Mouse (Mus musculus): ENCODE data around the gene Intu. TPM values are rescaled to one million over a fixed set of nuclear protein-coding genes. Genes with fewer than 3 reads are reported as not detected.

The Intu gene
- polyA plus RNA-seq, 1 experiment from 2014 or later, result 0.60 TPM

GRCm38 (mm10) chr3:40519555-40519954 lies 11.5 kb upstream of the Intu start:
- no peak for DNase-seq
- no peak overlapping the region for H3K4me2 ChIP-seq (ENCODE audit: low read depth, low read length)
- 69% methylated on average over 3 of the region's 3 CpGs for WGBS (ENCODE audit: insufficient replicate concordance)
- no peaks in the 10 kb centered on the region for H3K27me3 ChIP-seq (ENCODE audit: insufficient read depth, low read length)
- H3K27ac ChIP-seq (ENCODE audit: low read depth), result no peak overlapping the region
- TF ChIP-seq EP300 (IDR thresholded peaks at IDR 0.05; ENCODE audit: low read depth), result no peak
- no peak for TF ChIP-seq CTCF (IDR thresholded peaks at IDR 0.05; ENCODE audit: low read depth)
- H3K9ac ChIP-seq (replicated peaks), result no peak overlapping the region
- H3K36me3 ChIP-seq (replicated peaks; ENCODE audit: insufficient read depth, low read length), result no peaks in the 10 kb centered on the region
- H3K4me1 ChIP-seq (ENCODE audit: insufficient read depth), result no peaks in the 10 kb centered on the region
- ATAC-seq, result no peak
- no peak overlapping the region for H3K4me3 ChIP-seq (ENCODE audit: low read depth, low read length)
- H3K9me3 ChIP-seq (ENCODE audit: low read length), result no peaks in the 10 kb centered on the region

GRCm38 (mm10) chr3:40520567-40520966 lies 10.5 kb upstream of the Intu start:
- DNase-seq, result no peak
- ATAC-seq, result no peak
- Histone ChIP-seq H3K36me3 (replicated peaks; ENCODE audit: insufficient read depth, low read length) (no peaks in the 10 kb centered on the region), H3K27me3 (ENCODE audit: insufficient read depth, low read length) (no peaks in the 10 kb centered on the region), H3K4me2 (ENCODE audit: low read depth, low read length) (no peak overlapping the region), H3K4me3 (ENCODE audit: low read depth, low read length) (no peak overlapping the region), H3K9me3 (ENCODE audit: low read length) (no peaks in the 10 kb centered on the region), H3K9ac (replicated peaks) (no peak overlapping the region), H3K27ac (ENCODE audit: low read depth) (no peak overlapping the region), H3K4me1 (ENCODE audit: insufficient read depth) (no peaks in the 10 kb centered on the region)
- TF ChIP-seq EP300 (IDR thresholded peaks at IDR 0.05; ENCODE audit: low read depth) (no peak), CTCF (IDR thresholded peaks at IDR 0.05; ENCODE audit: low read depth) (no peak)
- WGBS (ENCODE audit: insufficient replicate concordance), result 85% methylated on average over 3 of the region's 3 CpGs

- H3K27me3 ChIP-seq (ENCODE audit: insufficient read depth, low read length), result no peaks in the 10 kb centered on the region
- H3K9me3 ChIP-seq (ENCODE audit: low read length), result no peaks in the 10 kb centered on the region
- 35% methylated on average over 6 of the region's 6 CpGs for WGBS (ENCODE audit: insufficient replicate concordance)
- no peaks in the 10 kb centered on the region for H3K4me1 ChIP-seq (ENCODE audit: insufficient read depth)
- TF ChIP-seq EP300 (IDR thresholded peaks at IDR 0.05; ENCODE audit: low read depth) (no peak), CTCF (IDR thresholded peaks at IDR 0.05; ENCODE audit: low read depth) (no peak)
- ATAC-seq (no peak), DNase-seq (no peak)
- no peak overlapping the region for H3K27ac ChIP-seq (ENCODE audit: low read depth)
- H3K4me2 ChIP-seq (ENCODE audit: low read depth, low read length), result peak overlapping the region; percentile 35; the same call in 1 of the 2 replicates
- no peak overlapping the region for H3K4me3 ChIP-seq (ENCODE audit: low read depth, low read length)
- H3K36me3 ChIP-seq (replicated peaks; ENCODE audit: insufficient read depth, low read length), result no peaks in the 10 kb centered on the region
- no peak overlapping the region for H3K9ac ChIP-seq (replicated peaks)
Measured at GRCm38 (mm10) chr3:40522446-40522845, 8.6 kb upstream of the Intu start.

GRCm38 (mm10) chr3:40522846-40523245 lies 8.2 kb upstream of the Intu start:
- 50% methylated on average over 14 of the region's 14 CpGs for WGBS (ENCODE audit: insufficient replicate concordance)
- no peak for ATAC-seq
- no peaks in the 10 kb centered on the region for H3K27me3 ChIP-seq (ENCODE audit: insufficient read depth, low read length)
- H3K9ac ChIP-seq (replicated peaks), result no peak overlapping the region
- no peaks in the 10 kb centered on the region for H3K9me3 ChIP-seq (ENCODE audit: low read length)
- TF ChIP-seq EP300 (IDR thresholded peaks at IDR 0.05; ENCODE audit: low read depth) (no peak), CTCF (IDR thresholded peaks at IDR 0.05; ENCODE audit: low read depth) (no peak)
- H3K4me1 ChIP-seq (ENCODE audit: insufficient read depth), result no peaks in the 10 kb centered on the region
- no peaks in the 10 kb centered on the region for H3K36me3 ChIP-seq (replicated peaks; ENCODE audit: insufficient read depth, low read length)
- H3K4me2 ChIP-seq (ENCODE audit: low read depth, low read length), result peak overlapping the region; percentile 35
- H3K27ac ChIP-seq (ENCODE audit: low read depth), result no peak overlapping the region
- DNase-seq, result peak; percentile 11
- H3K4me3 ChIP-seq (ENCODE audit: low read depth, low read length), result no peak overlapping the region

- no peak overlapping the region for H3K27ac ChIP-seq (ENCODE audit: low read depth)
- no peak for TF ChIP-seq EP300 (IDR thresholded peaks at IDR 0.05; ENCODE audit: low read depth)
- TF ChIP-seq CTCF (IDR thresholded peaks at IDR 0.05; ENCODE audit: low read depth), result peak; percentile 64; the same call in 1 of the 2 replicates
- DNase-seq (peak; percentile 15), ATAC-seq (no peak)
- WGBS (ENCODE audit: insufficient replicate concordance), result 16% methylated on average over 7 of the region's 7 CpGs
- H3K36me3 ChIP-seq (replicated peaks; ENCODE audit: insufficient read depth, low read length), result no peaks in the 10 kb centered on the region
- no peaks in the 10 kb centered on the region for H3K27me3 ChIP-seq (ENCODE audit: insufficient read depth, low read length)
- H3K4me3 ChIP-seq (ENCODE audit: low read depth, low read length), result no peak overlapping the region
- no peaks in the 10 kb centered on the region for H3K9me3 ChIP-seq (ENCODE audit: low read length)
- H3K9ac ChIP-seq (replicated peaks), result no peak overlapping the region
- H3K4me2 ChIP-seq (ENCODE audit: low read depth, low read length), result peak overlapping the region; percentile 35
- H3K4me1 ChIP-seq (ENCODE audit: insufficient read depth), result no peaks in the 10 kb centered on the region
Measured at GRCm38 (mm10) chr3:40523371-40523783, 7.7 kb upstream of the Intu start.

- H3K4me2 ChIP-seq (ENCODE audit: low read depth, low read length), result no peak overlapping the region
- DNase-seq (peak; percentile 11), ATAC-seq (no peak)
- H3K4me1 ChIP-seq (ENCODE audit: insufficient read depth), result peaks cover 4% of the 10 kb centered on the region; the same call in 1 of the 2 replicates
- WGBS (ENCODE audit: insufficient replicate concordance), result 78% methylated on average over 7 of the region's 7 CpGs
- H3K9ac ChIP-seq (replicated peaks), result no peak overlapping the region
- H3K4me3 ChIP-seq (ENCODE audit: low read depth, low read length), result no peak overlapping the region
- H3K27me3 ChIP-seq (ENCODE audit: insufficient read depth, low read length), result no peaks in the 10 kb centered on the region
- H3K27ac ChIP-seq (ENCODE audit: low read depth), result no peak overlapping the region
- no peaks in the 10 kb centered on the region for H3K9me3 ChIP-seq (ENCODE audit: low read length)
- no peak for TF ChIP-seq CTCF (IDR thresholded peaks at IDR 0.05; ENCODE audit: low read depth)
- no peak for TF ChIP-seq EP300 (IDR thresholded peaks at IDR 0.05; ENCODE audit: low read depth)
- H3K36me3 ChIP-seq (replicated peaks; ENCODE audit: insufficient read depth, low read length), result no peaks in the 10 kb centered on the region
Measured at GRCm38 (mm10) chr3:40524841-40525240, 6.2 kb upstream of the Intu start.

GRCm38 (mm10) chr3:40525341-40525740 lies 5.7 kb upstream of the Intu start:
- Histone ChIP-seq H3K9ac (replicated peaks) (no peak overlapping the region), H3K4me3 (ENCODE audit: low read depth, low read length) (no peak overlapping the region), H3K36me3 (replicated peaks; ENCODE audit: insufficient read depth, low read length) (no peaks in the 10 kb centered on the region), H3K4me2 (ENCODE audit: low read depth, low read length) (no peak overlapping the region), H3K27ac (ENCODE audit: low read depth) (no peak overlapping the region), H3K27me3 (ENCODE audit: insufficient read depth, low read length) (no peaks in the 10 kb centered on the region), H3K9me3 (ENCODE audit: low read length) (no peaks in the 10 kb centered on the region), H3K4me1 (ENCODE audit: insufficient read depth) (peaks cover 4% of the 10 kb centered on the region; the same call in 1 of the 2 replicates)
- WGBS (ENCODE audit: insufficient replicate concordance), result 19% methylated on average over 4 of the region's 4 CpGs
- TF ChIP-seq EP300 (IDR thresholded peaks at IDR 0.05; ENCODE audit: low read depth) (no peak), CTCF (IDR thresholded peaks at IDR 0.05; ENCODE audit: low read depth) (peak; percentile 70)
- 0 out of 2 replicates have a peak, but pooled peaks have one; percentile 21 for ATAC-seq
- peak; percentile 79 for DNase-seq
